Mouse (Mus musculus) left cerebral cortex, adult 2 months (tissue): ENCODE measurements around the gene Rabgap1l. TPM values are rescaled to one million over a fixed set of nuclear protein-coding genes. Genes with fewer than 3 reads are reported as not detected.
A peak's percentile ranks its signal among the peaks of the same experiment; 100 is the strongest.

Source experiments
- DNase-seq, 2 experiments: peaks; one replicate each; pipeline ENCODE4 v3.0.0; 2021 to 2022; ENCODE audit warnings: low spot score in 2 of 2, mixed read lengths in 1 of 2; ENCODE audit errors: extremely low spot score in 1 of 2
- H3K27ac ChIP-seq: fragments of 200-600 bp; 2 replicates; pipeline ENCODE4 v1.8.1; 2022
- H3K4me3 ChIP-seq: fragments of 200-600 bp; 2 replicates; pipeline ENCODE4 v1.8.1; 2022
- CTCF ChIP-seq: fragments of 200-600 bp; IDR thresholded peaks from 2 replicates; pipeline ENCODE4 v1.8.1; 2022; ENCODE audit warnings: antibody characterized with exemption, mild to moderate bottlenecking, moderate library complexity
- intact Hi-C: fragments of 180-260 bp; cut with DNase I; formaldehyde crosslinking; loops from one replicate; pipeline ENCODE4 v1.15.1; 2025
- total RNA-seq, 2 experiments: library from RNA; stranded (reverse); gene quantifications; 2 replicates each; pipeline ENCODE4 v1.2.3; 2021

Rabgap1l gene
- total RNA-seq, 2 experiments from 2014 or later, result 195 to 202 TPM

DNA sequence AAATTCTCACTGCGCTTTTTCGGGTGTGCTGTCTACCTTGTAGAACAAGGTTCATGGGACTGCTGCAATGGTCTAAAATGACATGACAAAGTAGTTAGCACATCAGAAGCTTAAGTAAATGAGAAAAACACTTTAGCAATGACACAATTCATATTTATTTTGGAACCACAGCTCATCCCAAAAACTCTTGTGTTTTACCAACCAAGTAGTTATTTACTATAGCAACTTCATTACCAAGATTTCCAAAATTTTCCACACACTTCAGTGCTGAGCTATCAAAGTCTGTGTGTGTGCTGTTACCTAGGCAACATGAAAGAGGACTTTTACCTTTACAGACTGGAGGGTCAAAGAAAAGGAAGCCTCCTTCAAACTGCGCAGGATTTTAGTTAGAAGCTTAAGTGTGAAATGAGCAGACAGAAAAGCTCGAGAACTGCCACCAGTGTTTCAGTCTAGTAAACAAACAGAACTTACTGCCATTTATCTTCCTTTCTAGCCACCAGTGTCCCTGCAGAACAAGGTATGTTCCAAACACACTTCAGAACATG, 7.3 kb downstream of the Rabgap1l start:
- H3K4me3 ChIP-seq, result no peak overlapping the region
- intact Hi-C loops, result no loop called here
- no peak overlapping the region for H3K27ac ChIP-seq
- no peak for TF ChIP-seq CTCF
- DNase-seq, result no peak

- TF ChIP-seq CTCF, result no peak
- H3K4me3 ChIP-seq, result no peak overlapping the region
- H3K27ac ChIP-seq, result no peak overlapping the region
- no peak for DNase-seq
- intact Hi-C loops, result no loop called here
Measured at GRCm38 (mm10) chr1:160784122-160784521, 8.9 kb downstream of the Rabgap1l start.

- TF ChIP-seq CTCF, result no peak
- Histone ChIP-seq H3K27ac (no peak overlapping the region), H3K4me3 (no peak overlapping the region)
- no peak for DNase-seq
- intact Hi-C loops, result no loop called here
Measured at GRCm38 (mm10) chr1:160774166-160774565, 18.8 kb downstream of the Rabgap1l start.

DNA sequence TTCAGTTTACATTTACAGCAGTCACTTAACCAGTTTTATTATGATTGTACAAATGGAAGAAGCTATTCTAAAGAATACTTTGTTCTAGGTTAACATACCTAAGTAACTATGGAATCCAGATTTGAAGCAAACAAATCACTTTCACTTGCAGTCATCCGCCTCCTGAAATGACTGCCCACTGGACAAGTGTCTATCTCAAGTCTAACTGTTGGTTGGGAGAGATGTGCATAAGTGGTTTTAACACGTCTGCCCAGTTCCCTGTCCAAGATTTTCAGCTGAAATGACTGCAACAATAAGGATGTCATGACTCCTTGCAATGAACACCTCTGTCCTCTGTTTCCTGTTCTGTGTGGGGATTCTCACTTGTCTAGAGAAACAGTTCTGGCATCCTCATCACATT, 27.4 kb downstream of the Rabgap1l start:
- intact Hi-C loops, result no loop called here
- TF ChIP-seq CTCF, result no peak
- Histone ChIP-seq H3K27ac (no peak overlapping the region), H3K4me3 (no peak overlapping the region)
- DNase-seq, result no peak

DNA sequence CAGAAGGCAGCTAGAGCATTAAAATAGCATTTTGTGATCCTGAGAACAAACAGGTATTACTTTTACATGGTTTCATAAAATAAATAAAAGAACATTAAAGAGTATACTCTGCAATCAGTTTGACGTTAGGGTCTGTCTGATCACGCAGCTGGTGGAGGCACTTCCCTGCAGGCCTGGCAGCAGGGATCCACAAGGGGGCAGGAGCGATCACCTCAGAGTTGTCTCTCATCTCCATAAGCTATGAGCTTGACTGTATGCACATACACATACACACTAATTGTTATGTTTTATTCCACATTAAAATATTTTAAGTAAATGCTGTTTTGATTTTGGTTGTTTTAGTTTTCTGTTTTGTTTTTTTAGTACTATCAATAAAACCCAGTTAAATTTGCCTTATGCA, 34.8 kb downstream of the Rabgap1l start:
- H3K4me3 ChIP-seq, result no peak overlapping the region
- TF ChIP-seq CTCF, result peak; percentile 71
- H3K27ac ChIP-seq, result no peak overlapping the region
- intact Hi-C loops, result loop anchor here (5.0 kb wide), 1 partner anchor 104 kb away; no protein-coding TSS in a partner anchor
- peak in 1 of 2 experiments; percentile 29 for DNase-seq

DNA sequence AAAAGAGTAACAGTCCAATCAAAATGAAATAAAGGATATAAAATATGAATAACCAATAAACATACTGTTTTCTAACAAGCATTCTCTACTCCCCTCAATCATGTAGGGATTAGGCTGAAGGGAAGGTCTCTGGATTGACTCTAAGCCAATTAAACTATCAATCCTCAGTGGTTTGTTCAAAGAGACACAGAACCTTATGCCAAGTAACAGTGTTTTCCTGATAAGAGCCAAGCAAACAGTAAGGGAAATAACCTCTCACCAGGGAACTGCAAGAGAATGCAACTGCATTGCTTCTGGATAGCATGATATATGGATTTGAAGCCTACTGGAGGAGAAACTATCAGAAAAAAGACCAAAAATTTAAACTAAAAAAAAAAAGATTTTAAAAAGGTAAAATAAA, 37.7 kb downstream of the Rabgap1l start:
- no peak for TF ChIP-seq CTCF
- Histone ChIP-seq H3K4me3 (no peak overlapping the region), H3K27ac (no peak overlapping the region)
- intact Hi-C loops, result loop anchor here (5.0 kb wide), 1 partner anchor 107 kb away; no protein-coding TSS in a partner anchor
- no peak for DNase-seq

GRCm38 (mm10) chr1:160750629-160751028, 42.4 kb downstream of the Rabgap1l start:
- no peak for DNase-seq
- intact Hi-C loops, result no loop called here
- TF ChIP-seq CTCF, result no peak
- H3K27ac ChIP-seq, result no peak overlapping the region
- H3K4me3 ChIP-seq, result no peak overlapping the region

- no peak overlapping the region for H3K27ac ChIP-seq
- H3K4me3 ChIP-seq, result no peak overlapping the region
- TF ChIP-seq CTCF, result no peak
- intact Hi-C loops, result loop anchor here (10.0 kb wide), 1 partner anchor 288 kb away; the partner anchor contains the start of gene Zbtb37
- DNase-seq, result no peak
Measured at GRCm38 (mm10) chr1:160746786-160747185, 46.2 kb downstream of the Rabgap1l start.

DNA sequence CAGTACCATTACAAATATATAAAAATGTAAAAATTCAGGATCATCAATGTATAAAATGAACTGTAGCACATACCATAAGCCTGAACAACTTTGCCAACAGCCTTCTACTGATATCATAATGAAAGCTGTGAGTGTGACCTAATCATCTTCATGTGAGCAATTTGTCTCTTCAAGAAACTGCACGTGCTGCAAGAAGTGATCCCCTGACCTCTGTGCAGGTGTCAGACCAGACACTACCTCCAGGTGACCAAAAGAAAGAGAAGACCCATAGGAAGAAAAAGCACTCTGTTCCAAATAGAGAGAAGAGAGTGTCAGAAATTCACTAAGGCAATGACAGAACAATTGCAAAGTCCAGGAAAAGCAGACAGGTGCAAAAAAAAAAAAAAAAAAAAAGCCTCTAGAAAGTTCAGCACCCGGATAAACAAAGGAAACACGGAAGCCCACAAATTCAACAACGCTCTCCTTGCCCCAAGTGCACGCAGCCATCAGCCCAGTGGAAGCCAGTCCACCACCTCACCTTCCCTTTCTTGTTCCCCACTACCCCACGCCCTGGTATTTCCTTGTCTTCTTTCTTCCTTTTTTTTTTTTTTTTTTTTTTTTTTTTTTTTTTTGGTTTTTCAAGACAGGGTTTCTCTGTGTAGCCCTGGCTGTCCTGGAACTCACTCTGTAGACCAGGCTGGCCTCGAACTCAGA, 47.6 kb downstream of the Rabgap1l start:
- DNase-seq, result no peak
- Histone ChIP-seq H3K27ac (no peak overlapping the region), H3K4me3 (no peak overlapping the region)
- intact Hi-C loops, result loop anchor here (2.0 to 10.0 kb wide), 2 partner anchors 117 to 289 kb away; partner anchors contain the start of gene Zbtb37
- no peak for TF ChIP-seq CTCF

DNA sequence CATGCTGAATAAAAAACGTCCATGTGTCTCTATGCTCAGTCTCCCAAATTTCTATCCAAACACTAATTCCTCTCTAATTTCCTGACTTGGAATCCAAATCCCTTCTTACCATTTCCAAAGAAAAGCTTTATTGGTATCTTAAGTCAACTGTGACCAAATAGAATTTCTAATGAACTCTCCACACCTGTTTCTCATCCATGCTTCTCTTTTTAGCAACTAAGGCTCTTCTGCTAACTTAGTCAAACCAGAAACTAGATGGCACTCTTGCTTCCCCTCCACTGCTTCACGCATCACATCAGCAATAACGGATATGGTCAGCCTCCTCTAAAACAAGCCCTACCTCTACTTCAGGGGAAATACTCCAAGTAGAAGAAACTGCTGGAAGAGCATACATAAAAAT, 49.0 kb downstream of the Rabgap1l start:
- Histone ChIP-seq H3K4me3 (no peak overlapping the region), H3K27ac (peak overlapping the region; percentile 32; the same call in 1 of the 2 replicates)
- peak; percentile 22 for TF ChIP-seq CTCF
- DNase-seq, result no peak
- intact Hi-C loops, result loop anchor here (2.0 to 10.0 kb wide), 3 partner anchors 119 to 453 kb away; partner anchors contain the start of gene Zbtb37

DNA sequence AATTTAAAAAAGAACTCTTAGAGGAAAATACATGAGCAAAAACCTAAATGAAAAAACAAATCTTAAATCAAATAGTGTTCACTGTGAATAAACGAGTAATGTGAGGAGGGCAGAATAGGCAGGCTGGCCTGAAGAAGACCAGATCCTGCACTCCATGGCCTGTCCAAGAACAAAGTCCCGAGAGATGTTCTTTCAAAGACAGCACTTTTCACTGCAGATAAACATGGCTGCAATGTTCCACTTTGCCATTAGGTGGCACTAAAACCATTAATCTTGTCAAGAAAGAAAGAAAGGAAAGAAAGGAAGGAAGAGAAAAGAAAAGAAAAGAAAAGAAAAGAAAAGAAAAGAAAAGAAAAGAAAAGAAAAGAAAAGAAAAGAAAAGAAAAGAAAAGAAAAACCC, 49.8 kb downstream of the Rabgap1l start:
- peak; percentile 75 for TF ChIP-seq CTCF
- intact Hi-C loops, result loop anchor here (1.0 to 10.0 kb wide), 3 partner anchors 191 to 454 kb away; partner anchors contain the start of gene Zbtb37
- no peak overlapping the region for H3K27ac ChIP-seq
- DNase-seq, result peak; percentile 42 to 68
- no peak overlapping the region for H3K4me3 ChIP-seq

DNA sequence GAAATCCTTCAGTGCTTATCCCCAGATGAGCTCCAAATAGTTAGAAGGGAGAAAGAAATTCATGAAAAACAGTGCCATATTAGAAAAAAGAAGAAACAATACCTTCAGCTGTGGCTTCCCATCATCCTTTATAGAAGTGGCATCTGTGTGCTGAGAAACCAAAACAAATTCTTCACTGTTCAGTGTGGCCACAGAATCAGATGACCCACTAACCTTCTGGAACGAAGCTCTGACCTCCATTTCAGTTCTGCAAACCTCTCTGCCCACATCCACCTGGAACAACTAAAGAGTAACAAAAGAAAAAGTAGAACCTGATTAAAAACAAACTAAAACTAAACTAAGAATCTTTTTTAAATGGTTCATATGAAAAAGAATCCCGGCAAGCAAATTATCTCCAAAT, 52.4 kb downstream of the Rabgap1l start:
- no peak for TF ChIP-seq CTCF
- intact Hi-C loops, result loop anchor here (5.0 to 10.0 kb wide), 2 partner anchors 294 to 457 kb away; partner anchors contain the start of gene Zbtb37
- H3K4me3 ChIP-seq, result no peak overlapping the region
- no peak for DNase-seq
- H3K27ac ChIP-seq, result no peak overlapping the region

- intact Hi-C loops, result no loop called here
- DNase-seq, result no peak
- no peak for TF ChIP-seq CTCF
- Histone ChIP-seq H3K4me3 (no peak overlapping the region), H3K27ac (no peak overlapping the region)
Measured at GRCm38 (mm10) chr1:160734743-160735142, 58.3 kb downstream of the Rabgap1l start.
